Mouse (Mus musculus) T-helper 1 cell (primary cell): Measurements from ENCODE around the gene Tet1.
"Not testable (repeated sequence)": the region's sequence is repeated elsewhere in the genome, so short reads cannot be mapped to it uniquely, and the experiment has no call there.

Experiments
- in situ Hi-C: fragments of 300-600 bp; cut with MboI, MseI; formaldehyde crosslinking; loops from one replicate; pipeline ENCODE4 v1.15.1; 2025; ENCODE audit warnings: high pct_unique_total_duplicates

The Tet1 gene

DNA sequence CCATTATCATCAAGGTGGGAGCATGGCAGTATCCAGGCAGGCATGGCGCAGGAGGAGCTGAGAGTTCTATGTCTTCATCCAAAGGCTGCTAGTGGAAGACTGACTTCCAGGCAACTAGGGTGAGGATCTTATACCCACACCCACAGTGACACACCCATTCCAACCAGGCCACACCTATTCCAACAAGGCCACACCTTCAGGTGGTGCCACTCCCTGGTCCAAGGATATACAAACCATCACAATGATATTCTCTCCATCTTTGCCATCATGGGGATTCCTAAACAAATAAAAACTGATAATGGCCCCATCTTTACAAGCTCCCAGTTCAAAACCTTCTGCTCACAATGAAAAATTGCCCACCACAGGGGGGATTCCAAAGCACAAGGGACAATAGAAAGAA lies at the start of gene Tet1:
TSS of gene Tet1 (minus strand) at position 101 of the 400 bp plus-strand sequence.
- in situ Hi-C loops = not testable (repeated sequence)

DNA sequence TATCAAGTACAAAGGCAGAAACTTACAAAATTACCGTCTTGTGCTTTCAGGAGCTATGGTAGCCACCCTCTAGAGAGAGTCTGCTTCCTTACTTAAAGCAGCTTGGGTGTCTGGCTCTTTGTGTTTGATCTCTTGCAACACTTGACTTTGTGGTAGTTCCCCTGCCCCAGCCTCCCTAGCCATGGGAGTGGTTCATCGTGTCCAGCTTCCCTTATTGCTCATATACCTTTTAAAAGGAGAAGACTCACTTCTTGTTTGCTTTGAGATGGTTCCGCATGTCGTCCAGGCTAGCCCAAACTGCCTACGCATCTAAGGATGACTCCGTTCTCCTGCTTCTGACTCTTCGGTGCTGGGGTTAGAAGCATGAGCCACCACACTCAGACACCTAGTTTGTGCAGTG lies 39.8 kb upstream of the Tet1 start:
- in situ Hi-C loops = no loop called here

DNA sequence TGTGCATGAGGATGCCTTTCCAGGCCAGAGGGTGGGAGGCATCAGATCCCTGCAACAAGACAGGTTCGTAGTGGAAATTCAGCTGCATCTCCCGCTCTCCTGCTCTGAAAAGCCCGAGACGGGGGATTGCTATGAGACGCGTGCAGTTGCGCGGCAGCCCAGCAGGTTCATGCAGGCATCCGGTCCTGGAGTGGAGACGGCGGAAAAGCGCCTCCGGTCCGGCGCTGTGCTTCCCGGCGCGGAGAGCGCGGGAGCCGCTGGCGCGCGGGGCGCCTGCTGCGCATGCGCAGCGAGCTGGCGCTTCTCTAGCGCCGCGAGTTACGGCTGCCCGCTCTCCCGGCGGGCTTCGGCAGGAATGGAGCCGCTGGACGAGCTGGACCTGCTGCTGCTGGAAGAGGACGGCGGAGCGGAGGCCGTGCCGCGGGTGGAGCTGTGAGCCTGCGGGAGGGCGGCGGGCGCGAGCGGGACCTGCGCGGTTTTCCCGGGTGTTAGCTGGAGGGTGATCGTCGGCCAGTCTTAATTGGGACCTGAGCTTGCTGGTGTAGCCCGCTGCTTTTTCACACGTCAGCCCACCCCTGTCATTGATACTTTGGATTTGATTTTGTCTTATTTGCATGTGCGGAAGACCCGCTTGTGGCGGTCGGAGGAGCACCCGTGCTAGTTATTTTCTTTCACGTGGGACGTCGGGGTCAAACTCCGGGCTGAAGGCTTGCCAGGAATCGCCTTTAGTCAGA lies 38.1 kb upstream of the Tet1 start, which contains the start of gene Dna2:
TSS of gene Dna2 (plus strand) at position 289 of the 734 bp plus-strand sequence.
- in situ Hi-C loops = no loop called here

DNA sequence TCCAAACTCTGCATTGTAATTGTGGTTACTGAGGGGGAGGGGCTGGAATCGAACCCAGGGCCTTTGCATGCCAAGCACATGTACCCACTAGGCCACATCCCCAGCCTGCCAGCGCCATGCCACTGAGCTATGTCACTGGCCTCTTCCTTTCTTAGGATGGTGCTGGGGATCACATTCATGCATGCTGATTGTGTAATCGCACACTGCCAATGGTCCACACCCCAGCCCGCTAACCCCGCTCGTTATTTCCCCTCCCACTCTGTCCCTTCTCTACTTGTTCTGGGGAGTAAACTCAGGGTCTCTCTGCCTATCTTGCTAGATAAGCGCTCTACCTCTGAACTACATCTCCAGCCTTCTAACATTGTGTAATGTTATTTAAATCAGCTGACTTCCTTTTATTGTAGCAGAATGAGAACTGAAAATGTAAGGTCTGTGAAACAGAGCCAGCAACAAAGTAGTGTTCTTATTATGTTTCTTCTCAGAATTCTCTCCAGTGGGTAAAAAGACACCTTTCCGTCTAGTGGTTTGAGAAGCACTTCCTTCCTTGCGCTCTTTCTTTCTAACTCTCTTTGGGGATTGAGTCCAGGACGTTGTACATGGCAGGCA lies 36.3 kb upstream of the Tet1 start:
- in situ Hi-C loops = no loop called here

DNA sequence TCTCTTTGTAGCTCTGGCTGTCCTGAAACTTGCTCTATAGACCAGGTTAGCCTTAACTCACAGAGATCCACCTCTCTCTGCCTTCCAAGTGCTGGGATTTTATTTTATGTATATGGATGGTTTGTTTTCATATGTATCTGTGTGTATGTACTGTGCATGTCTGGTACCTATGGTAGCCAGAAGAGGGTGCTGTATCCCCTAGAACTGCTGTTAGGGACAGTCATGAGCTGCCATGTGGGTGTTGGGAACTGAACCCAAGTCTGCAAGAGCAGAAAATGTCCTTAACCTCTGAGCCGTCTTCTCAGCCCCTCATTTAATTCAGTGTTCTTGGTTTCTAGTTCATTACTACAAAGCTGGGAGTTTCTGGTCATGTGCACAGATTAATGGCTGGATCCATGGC lies 23.6 kb upstream of the Tet1 start:
- in situ Hi-C loops = no loop called here

DNA sequence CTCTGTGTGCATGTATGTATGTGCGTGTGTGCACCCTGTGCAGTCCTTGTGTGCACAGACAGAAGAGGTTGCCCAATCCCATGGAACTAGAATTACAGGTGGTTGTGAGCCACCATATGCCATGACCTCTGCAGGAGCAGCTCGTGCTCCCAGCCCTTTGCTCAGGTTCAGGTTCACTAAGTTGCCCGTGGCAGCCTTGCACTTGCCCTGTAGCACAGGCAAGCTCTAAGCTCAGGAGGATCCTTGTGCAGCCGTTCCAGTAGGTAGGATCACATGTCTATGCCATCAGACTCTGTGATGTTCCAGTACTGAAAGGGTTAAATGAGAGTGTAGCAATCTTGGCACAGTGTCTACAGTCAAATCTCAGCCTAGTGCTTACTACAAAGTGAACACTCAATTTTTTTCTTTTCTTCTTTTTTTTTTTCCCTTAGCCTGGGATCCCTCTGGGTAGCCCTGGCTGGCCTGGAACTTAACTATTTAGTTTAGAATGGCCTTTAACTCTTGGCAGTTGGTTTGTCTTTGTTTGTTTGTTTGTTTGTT lies 15.4 kb upstream of the Tet1 start:
- in situ Hi-C loops = no loop called here

DNA sequence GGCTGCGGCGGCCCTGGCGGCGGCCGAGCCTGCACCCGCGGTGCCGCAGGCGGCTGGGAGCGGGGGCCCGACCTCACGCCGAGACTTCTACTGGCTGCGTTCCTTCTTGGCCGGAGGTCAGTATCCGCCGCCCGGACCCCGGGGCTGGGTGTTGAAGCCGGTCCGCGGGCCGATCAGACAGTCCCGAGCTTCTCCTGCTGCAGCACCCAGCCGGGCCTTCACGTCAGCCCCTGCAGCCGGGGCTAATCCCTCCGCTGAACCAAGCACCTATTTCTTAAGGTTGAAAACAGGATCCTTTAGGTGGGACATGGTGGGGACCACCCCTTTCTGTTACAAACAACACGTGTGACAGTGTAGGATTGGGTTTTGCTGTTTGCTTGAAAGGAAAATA lies 12.0 kb upstream of the Tet1 start:
- in situ Hi-C loops = no loop called here

DNA sequence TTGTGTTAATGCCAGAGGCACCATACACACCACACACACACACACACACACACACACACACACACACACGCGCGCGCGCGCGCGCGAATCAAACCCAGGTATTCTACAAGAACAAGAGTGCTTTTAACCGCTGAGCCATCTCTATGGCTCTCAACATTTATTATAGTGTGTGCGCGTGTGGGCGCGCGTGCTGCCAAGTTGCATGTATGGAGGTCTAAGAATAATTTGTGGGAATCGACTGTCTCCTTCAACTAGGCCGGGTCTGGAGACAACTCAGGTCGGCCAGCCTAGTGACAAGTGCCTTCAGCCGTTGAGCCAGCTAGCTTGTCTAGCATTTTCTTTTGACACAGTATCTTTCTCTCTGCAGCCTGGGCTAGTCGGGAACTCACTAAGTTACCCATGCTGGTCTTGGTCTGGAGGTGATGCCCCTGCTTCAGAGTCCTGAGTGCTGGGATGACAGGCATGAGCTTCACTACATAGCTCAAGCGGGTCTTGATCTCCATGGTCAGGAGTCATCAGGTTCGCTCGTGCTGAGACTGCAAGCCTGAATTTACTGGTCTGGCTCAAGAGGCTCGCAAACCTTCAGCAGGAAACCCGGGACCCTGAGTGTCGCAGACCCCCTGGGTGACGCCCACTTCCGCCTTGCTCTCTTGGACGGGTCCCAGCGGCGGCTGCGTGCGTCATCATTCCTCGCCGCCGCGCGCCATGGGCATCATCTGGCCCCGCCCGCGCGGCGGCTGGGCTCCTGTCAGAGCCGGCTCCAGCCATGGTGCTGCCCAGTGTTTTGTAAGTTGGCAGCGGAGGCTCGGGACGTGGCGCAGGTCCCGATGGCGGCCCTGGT lies 11.3 kb upstream of the Tet1 start, which contains the start of gene Slc25a16:
TSS of gene Slc25a16 (plus strand) at position 709 of the 841 bp plus-strand sequence.
- in situ Hi-C loops = no loop called here

DNA sequence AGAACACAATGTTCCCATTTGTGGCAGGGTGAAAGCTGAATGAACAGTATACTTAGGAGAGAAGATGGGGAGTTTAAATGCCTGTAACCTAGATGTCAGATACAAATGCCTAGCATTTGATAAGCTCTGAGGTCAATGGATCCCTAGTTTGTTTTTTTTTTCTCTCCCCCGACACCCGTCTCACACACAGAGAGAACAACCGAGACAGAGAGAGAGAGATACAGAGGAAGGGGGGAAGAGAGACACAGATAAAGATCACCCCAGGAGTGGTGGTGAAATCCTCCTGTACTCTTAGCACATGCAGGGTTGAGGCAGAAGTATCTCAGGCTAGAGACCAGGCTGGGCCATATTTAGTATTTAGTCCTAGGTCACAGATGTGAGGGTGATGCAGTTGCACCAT lies 10.2 kb upstream of the Tet1 start:
- in situ Hi-C loops = no loop called here

DNA sequence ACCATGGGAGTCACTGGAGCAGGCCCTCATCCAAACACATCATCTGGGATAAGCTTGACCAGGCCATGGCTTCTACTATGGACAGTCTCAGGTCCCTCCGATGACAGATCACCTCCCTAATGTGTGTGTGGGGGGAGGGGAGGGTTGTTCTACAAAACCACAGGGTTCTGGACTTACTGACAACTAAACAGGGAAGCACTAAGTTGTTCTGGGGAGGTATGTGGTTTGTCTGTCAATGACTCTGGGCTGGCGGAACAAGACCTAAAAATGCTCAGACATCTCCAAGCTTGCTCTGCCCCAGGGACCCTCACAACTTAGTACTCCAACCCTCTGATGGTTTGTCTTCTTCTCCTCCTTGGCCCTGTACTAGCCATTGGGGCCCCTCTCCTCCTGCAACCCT lies 2.3 kb upstream of the Tet1 start:
- in situ Hi-C loops = no loop called here

DNA sequence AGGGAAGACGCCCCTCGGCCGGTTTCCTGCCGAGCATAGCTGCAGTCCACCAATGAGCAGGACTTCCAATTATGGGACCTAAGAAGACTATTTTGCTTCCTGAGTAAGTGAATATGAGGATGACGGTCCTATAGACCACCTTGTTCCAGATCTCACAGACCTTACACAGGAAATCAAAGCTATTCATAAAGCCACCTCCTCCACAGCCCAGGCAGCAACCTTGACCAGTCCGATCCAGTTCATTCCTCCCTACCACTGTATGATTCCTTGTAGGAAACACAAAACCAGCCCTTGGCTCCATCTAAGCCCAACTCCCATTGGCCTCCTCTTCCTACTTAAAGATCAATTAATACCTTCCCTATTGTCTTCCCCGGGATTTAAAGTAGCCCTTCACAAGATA lies 2.5 kb downstream of the Tet1 start:
- in situ Hi-C loops = no loop called here

DNA sequence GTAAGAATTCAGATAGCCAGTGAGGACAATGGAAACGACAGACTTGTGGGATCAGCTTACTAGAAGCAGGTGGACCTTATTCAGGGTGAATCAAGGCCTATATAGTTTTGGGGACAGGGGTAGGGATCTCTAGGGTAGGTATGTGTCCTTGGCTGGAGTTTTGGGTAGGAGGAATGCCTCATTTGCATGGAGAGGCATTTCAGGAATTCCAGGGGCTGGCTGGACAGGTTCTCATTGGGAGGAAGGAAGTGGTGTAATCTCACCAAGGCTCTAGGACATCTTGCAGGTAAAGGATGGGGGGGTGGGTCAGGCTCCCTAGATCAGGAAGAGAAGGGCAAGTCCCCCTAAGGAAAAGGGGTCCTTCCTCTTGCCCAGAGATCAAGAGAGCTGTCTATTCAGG lies 6.0 kb downstream of the Tet1 start:
- in situ Hi-C loops = no loop called here

DNA sequence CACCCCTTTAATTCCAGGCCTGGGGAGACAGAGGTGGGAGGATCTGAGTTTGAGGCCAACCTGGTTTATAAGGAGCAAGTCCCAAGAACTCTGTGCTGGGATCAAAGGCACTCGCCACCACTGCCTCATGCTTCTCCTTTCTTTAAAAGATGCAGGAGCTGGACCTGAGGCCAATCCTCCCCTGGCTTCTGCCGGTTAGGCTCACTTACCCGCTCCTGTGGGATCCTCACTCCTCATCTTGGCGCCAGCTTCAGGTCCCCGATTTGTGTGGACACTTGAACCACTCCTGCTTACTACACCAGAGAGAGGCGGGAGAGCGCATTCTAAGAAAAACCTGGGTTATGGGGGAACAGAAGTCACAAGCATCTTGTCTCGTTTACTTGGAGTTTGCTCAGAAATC lies 7.0 kb downstream of the Tet1 start:
- in situ Hi-C loops = no loop called here

DNA sequence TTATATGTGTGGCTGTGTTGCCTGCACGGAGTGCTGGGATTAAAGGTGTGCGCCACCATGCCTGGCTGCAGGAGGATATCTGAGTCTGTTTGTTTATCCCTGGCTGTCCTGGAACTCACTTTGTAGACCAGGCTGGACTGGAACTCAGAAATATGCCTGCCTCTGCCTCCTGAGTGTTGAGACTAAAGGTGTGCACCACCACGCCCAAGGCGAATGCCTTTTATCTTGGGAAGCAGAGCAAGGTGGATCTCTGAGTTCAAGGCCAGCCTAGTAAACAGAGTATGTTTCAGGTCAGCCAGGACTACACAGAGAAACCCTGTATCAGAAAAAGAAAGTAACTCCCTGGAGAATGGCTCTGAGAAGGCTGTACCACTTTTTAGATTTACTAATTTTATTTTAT lies 8.7 kb downstream of the Tet1 start:
- in situ Hi-C loops = no loop called here

DNA sequence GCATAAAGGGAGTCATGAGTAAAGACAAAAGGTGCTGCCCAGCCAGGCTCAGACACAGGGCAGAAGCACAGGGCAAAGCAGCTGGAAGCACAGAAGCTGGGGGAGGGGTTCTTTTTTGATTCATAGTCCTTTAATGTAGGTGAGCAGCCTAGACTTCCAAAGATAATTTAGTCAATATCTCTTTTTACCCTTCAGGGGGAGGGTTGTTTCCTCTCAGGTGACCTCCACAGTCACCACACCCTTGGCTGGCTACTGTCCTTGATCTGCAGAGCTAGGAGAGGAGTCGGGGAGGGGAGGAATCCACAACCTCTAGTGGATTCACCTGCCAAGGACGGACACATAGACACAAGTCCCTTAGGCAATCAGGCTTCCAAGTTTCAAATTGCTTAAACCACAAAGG lies 10.7 kb downstream of the Tet1 start:
- in situ Hi-C loops = no loop called here

DNA sequence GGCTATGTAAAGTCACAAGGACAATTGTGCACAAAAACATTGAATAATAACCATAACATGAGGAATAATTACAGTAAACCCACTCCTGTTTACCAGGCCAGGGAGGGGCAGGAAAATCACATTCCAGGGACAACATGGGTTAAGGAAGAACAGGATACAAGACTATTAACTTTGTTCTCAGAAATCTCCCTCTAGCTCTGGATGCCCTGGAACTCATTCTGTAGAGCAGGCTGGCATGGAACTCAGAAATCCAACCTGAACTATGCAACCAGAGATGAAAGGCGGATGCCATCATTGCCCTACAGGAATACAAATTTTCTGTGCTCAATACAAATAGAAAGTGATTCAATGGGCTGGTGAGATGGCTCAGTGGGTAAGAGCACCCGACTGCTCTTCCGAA lies 11.4 kb downstream of the Tet1 start:
- in situ Hi-C loops = no loop called here

DNA sequence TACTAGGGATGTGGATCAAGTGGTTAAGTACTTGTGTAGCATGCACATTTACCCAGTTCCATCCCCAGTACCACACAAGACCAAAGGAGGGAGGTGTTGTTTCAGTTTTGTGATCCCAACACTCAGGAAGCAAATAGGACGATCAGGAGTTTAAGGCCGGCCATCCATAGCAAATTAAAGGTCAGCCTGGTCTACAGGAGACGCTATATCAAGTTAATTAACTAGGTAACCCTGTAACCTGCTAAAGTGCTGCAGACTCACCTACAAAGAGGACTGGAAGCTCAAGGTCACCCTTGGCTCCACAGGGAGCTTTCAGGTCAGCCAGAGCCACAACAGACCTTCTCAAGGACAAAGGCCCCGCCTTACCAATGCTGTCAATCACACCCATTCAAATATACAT lies 12.0 kb downstream of the Tet1 start:
- in situ Hi-C loops = no loop called here

DNA sequence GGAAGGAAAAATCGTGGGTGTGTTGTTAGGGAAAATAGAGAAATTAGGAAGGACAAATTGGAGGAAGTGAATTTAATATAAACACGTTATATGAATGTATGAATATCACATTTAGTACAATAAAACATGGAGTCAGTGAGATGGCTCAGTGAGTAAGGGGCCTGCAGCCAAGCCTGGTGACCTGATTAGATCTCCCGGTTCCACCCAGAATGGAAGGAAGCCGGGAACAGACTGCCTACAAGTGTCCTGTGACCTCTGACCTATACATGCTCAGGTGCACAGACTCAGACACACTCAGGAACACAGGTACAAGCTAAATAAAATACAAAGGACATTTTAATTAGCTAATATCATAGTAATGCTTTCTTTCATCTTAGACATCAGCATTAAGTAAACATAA lies 12.8 kb downstream of the Tet1 start:
- in situ Hi-C loops = no loop called here

DNA sequence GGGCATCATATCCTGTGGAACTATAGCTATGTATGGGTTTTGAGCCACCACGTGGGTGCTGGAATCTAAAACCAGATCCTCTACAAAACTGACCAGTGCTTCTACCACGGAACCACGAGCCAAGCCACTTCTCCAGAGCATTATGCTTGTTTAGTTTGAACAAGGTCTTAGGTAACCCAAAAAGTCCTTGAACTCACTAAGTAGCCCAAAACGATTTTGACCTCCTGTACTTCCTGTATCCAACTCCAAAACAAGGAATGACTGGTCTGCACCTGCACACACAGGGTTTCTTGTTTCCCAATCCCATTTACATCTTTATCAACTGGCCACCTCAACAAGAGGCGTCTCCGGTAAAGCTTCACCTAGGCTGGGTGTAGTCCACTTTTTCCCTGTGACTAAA lies 13.4 kb downstream of the Tet1 start:
- in situ Hi-C loops = no loop called here

DNA sequence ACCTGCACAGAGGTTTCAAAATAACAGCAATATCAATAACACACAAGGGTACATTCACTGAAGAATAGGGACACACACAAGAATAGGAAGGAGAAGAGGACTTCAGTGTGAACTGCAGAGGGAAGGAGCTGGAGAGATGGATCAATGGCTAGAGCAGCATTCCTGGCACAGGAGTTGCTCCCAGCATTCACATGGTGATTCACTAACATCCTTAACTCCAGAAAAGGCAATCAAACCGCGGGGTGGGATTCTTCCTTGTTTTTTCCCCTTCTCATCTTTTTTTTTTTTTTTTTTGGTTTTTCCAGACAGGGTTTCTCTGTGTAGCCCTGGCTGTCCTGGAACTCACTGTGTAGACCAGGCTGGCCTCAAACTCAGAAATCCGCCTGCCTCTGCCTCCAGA lies 14.3 kb downstream of the Tet1 start:
- in situ Hi-C loops = no loop called here

DNA sequence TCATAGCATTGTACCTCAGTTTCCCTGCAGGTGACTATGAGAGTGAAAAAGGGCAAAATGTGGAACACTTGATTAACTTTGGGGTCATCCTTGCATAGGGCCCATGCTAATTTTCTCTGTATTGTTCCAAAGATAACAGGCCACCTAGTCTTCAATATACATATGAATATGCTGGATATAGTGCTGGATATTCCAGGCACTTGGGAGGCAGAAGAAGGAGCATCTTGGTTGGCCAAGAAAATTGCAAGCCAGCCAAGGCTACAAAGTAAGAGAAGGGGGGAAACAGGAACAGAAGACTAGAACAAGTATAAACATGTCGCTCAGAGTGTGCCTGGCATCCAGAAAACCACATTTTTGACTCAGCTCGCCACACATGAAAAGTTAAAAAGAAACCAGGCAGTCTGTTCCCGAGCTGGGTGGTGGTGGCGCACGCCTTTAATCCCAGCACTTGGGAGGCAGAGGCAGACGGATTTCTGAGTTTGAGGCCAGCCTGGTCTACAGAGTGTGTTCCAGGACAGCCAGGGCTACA lies 15.4 kb downstream of the Tet1 start:
- in situ Hi-C loops = no loop called here
